Mouse (Mus musculus) right cerebral cortex, adult 18-20 months (tissue): ENCODE measurements around the gene Slitrk4.
A peak's percentile ranks its signal among the peaks of the same experiment; 100 is the strongest.

Experiments
- DNase-seq: peaks from one replicate; pipeline ENCODE4 v3.0.0; 2022; ENCODE audit warnings: mixed read lengths

Slitrk4 gene

DNA sequence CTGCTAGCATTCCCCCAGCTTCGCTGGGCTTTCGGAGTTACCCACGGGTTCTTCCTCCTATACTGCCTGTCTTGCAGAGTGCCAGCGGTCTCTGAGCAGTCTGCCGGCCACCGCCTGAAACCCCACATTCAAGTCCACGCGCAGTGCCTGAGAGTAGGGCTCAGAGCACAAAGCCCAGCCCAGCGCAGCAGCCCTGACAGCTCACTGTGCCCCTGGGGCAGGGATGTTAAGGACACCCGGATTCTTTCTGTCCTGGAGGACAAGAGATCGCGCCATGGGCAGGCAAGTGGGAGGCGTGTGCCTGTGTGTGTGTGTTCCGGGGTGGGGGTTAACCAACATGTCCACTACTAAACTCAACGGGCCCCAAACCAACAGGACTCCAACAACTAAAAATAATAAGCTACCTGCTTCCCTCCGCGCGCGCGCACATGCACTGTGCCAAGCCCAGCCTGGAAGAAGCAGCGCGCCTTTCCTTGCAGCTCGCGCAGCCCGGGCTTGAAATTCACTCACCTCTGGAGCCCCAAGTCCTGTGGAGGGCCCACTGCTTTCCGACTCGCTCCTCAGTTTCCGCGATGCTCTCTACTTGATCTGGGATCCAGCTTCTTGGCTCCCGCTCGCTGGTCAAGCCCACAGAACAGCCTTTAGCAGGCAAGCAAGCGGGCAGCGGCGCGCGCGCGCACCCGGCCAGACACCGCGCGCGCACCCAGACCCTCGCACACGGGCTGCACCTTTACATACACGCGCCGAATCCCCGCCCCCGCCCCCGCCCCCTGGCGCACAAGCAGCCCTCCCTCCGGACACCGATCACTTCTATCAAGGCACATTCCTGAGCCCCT lies at the start of gene Slitrk4:
Slitrk4 (minus strand) TSS at position 707 of the 836 bp plus-strand sequence.
- DNase-seq = peak; percentile 21

- DNase-seq = no peak
Measured at GRCm38 (mm10) chrX:64319501-64319900, 42.7 kb upstream of the Slitrk4 start.

GRCm38 (mm10) chrX:64277991-64278301 lies 1.1 kb upstream of the Slitrk4 start:
- DNase-seq = no peak

GRCm38 (mm10) chrX:64277126-64277990 lies 562 bp upstream of the Slitrk4 start:
- DNase-seq = peak; percentile 19

DNA sequence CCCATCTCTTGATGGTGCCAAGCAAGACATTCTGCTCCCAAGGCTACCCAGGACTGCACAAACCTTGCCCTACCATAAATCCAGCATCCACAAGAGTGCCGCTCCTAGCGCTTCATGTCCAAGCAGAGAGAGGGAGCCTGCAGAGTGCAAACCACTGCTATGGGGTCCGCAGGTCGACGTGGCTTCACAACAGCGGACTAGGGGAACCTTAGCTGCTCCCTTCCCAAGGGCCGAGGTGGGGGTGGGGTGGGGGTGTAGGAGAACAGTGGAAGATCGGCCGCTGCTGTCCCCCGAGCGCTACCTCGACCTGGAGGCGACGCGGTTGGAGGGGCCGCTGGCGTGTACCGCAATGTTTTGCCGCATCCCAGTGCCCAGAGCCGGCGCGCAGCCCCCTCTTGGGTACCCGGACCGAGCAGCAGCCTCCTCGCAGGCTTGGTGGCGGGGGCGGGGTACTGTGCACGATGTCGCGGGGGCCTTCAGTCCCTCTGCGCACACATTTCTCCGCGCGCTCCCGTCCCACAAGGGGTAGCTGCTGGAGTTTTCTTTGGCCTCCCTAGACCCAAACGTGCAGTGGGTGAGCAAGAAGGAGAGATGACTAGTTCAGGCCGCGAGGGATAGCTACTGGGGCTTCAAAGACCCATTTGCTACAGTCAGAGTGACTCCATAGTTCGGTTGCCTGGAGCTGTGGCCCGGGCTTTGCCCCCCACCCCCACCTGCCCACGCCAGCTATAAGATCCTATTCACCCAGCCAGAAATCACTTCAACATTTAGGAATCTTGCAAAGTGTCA lies 1.1 kb downstream of the Slitrk4 start:
- DNase-seq = peak; percentile 23

DNA sequence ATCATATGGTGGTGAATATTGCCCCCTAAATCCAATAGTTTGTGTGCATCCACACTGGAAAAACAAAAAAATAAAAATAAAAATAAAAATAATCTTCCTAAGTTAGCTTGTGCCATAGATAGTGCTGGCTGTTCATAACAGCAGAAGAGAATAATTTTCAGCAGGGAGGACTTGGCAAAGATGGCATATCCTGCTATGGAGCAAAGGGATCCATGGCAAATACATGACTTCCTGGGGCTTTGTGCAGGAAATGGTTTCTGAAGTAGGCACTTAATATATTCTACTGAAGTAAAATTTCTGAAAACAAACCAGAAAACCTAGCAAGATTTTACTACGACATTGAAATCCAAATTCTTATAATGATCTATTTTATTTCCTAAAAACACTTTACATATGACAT lies 13.3 kb downstream of the Slitrk4 start:
- no peak for DNase-seq
